Mouse (Mus musculus) spleen, adult 10 weeks (tissue): ENCODE results near the gene Csrnp3. TPM values are rescaled to one million over a fixed set of nuclear protein-coding genes. Genes with fewer than 3 reads are reported as not detected.

Source experiments
- polyA plus RNA-seq: library from polyadenylated mRNA; stranded (reverse); fragments of 350-450 nt; fragmentation: Illumina TruSeq; extraction: RNeasy Lipid Tissue Mini Kit (QIAGEN cat#74804); gene quantifications from one replicate; pipeline ENCODE4 v1.2.3, GENCODE M21; 2015; ENCODE audit warnings: low replicate concordance; ENCODE audit not compliant: insufficient read depth

Csrnp3 gene
- not detected for polyA plus RNA-seq

DNA sequence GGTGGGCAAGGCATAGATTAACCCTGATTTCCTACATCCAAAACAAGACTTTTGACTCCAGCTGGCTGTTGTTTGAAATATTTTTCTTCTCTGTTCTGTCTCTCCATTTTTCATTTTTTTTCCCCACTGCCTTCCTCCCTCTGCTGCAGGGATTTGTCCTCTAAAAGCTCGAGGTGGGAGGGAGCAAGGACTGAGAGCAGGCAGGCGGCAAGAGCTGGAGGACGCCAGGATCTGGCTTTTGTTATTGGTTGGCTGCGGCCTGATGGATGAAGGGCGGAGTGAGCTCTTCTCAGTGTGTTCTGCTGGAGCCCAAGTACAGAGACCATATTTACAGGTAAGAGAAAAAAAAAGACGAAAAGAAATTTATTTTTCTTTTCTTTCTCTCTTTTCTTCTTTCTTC lies at the start of gene Csrnp3:
TSS of gene Csrnp3 (plus strand) at position 217 of the 400 bp plus-strand sequence.

Other genes with a start within 250 kb of the Csrnp3 start
- 0.10 TPM for gene Scn2a, start 225.0 kb upstream of the Csrnp3 start, polyA plus RNA-seq